Mouse (Mus musculus): ENCODE data around the gene 2410137M14Rik.

GRCm38 (mm10) chr17:37029162-37029561 lies 48.1 kb upstream of the 2410137M14Rik start:
- TF ChIP-seq CTCF (IDR thresholded peaks at IDR 0.05; ENCODE audit: low read depth, low read length) (no peak), POLR2A (IDR thresholded peaks at IDR 0.05; ENCODE audit: borderline replicate concordance, low read depth, low read length) (no peak)

Measured in bone marrow macrophage, adult 2 months (primary cell).